Mouse (Mus musculus): Measurements from ENCODE around the gene Armc3.

DNA sequence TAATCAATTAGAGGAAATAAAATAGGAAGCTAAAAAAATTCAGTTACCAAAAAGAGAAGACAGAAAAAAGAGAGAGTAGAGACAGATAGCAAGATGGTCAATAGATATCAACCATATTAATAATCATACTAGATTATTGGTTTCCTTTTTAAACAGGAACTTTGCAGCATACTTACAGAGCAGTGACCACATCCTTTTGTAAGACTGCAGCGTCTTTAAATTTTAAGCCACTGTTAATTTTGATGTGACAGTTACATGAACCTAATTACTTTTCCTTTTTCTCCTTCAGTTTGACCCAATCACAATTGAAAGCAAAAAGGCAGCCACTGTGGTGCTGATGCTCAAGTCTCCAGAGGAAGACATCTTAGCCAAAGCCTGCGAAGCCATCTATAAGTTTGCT, 36.1 kb downstream of the Armc3 start:
- TF ChIP-seq CTCF (IDR thresholded peaks at IDR 0.05 in 2 of 3, conservative IDR thresholded peaks at IDR 0.05 in 1 of 3; ENCODE audit: control insufficient read depth in 1 of 3, insufficient read depth in 1 of 3, low read depth in 2 of 3, low read length in 3 of 3, poor library complexity in 1 of 3, severe bottlenecking in 1 of 3) (no peak), CHD2 (IDR thresholded peaks at IDR 0.05; ENCODE audit: low read length) (no peak), MEF2A (IDR thresholded peaks at IDR 0.05; ENCODE audit: extremely low read depth, insufficient replicate concordance, low read depth, low read length, poor library complexity, severe bottlenecking) (no peak), MAZ (IDR thresholded peaks at IDR 0.05; ENCODE audit: low read depth, low read length) (no peak), MAX (IDR thresholded peaks at IDR 0.05; ENCODE audit: low read length) (no peak), SIN3A (IDR thresholded peaks at IDR 0.05; ENCODE audit: low read length) (no peak), HCFC1 (IDR thresholded peaks at IDR 0.05; ENCODE audit: low read depth, low read length) (no peak), GATA1 (IDR thresholded peaks at IDR 0.05; ENCODE audit: low read depth, low read length) (no peak)

Measured in MEL (cell line).